Mouse (Mus musculus): ENCODE results near the gene Dcaf10.
"Not testable (repeated sequence)": the region's sequence is repeated elsewhere in the genome, so short reads cannot be mapped to it uniquely, and the experiment has no call there.

Dcaf10 gene

GRCm38 (mm10) chr4:45382133-45382532 lies 40.2 kb downstream of the Dcaf10 start:
- CTCF ChIA-PET, result not testable (repeated sequence)
- POLR2A ChIA-PET, result interaction anchor here in 2 of 4 experiments (0.8 to 1.4 kb wide), 3 partner anchors 9 to 370 kb away, joined by 3 to 6 read pairs (median 3); partner anchors contain the start of gene Zbtb5 (in 1 of the 2)

DNA sequence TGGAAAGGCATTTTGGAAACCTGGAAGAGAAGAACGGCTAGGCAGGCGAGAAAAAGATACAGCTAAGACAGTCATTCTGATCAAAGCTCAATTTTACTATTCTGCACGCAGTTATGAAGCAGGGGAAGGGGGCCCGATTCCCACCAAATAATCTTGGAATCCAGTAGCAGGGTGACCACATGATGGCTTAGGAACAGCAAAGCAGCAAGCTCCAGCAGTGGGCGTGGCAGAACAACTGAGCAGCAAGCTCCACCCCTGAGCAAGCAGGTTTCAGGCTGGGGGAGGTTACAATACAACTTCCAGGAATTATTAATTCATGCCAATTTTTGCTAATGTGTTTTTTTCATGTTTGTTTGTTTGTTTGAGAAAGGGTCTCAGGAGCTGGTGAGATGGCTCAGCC lies 45.4 kb downstream of the Dcaf10 start:
- POLR2A ChIA-PET, result interaction anchor here in 2 of 4 experiments (1.1 to 1.6 kb wide), 4 partner anchors 22 to 201 kb away, joined by 3 to 9 read pairs (median 3); partner anchors contain the start of gene Slc25a51 (in 2 of the 2)
- CTCF ChIA-PET, result not testable (repeated sequence)

- CTCF ChIA-PET, result no interaction called here
- POLR2A ChIA-PET, result interaction anchor here in 1 of 4 experiments (2.0 kb wide), 1 partner anchor 15 kb away, joined by 5 read pairs; no protein-coding TSS in a partner anchor
Measured at GRCm38 (mm10) chr4:45392099-45392498, 50.2 kb downstream of the Dcaf10 start.

GRCm38 (mm10) chr4:45392572-45392971 lies 50.7 kb downstream of the Dcaf10 start:
- POLR2A ChIA-PET, result interaction anchor here in 1 of 4 experiments (2.0 kb wide), 1 partner anchor 15 kb away, joined by 5 read pairs; no protein-coding TSS in a partner anchor
- CTCF ChIA-PET, result no interaction called here

DNA sequence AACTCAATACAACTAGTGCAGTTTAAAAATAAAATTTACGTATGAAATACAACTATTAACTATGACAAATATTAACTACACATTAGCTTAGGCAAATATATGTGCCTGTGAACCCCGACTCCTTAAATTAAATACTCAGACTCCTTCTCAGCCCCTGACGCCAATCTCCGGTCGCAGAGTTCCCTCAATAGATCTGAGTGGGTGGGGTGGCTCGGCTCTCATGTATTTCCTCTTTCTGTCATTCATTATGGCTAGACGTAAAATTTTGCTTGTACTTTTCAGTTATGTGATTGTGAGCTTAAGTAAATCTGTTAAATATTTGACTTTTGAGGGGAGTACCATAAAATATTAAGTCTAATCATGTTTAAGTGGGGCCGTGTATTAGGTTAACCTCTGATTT lies 51.1 kb downstream of the Dcaf10 start:
- ChIA-PET CTCF (interaction anchor here in 2 of 4 experiments (0.6 to 1.0 kb wide), 2 partner anchors 176 to 373 kb away, joined by 3 read pairs; no protein-coding TSS in a partner anchor), POLR2A (interaction anchor here in 2 of 4 experiments (0.7 to 2.0 kb wide), 2 partner anchors 15 to 94 kb away, joined by 4 to 5 read pairs; no protein-coding TSS in a partner anchor)

DNA sequence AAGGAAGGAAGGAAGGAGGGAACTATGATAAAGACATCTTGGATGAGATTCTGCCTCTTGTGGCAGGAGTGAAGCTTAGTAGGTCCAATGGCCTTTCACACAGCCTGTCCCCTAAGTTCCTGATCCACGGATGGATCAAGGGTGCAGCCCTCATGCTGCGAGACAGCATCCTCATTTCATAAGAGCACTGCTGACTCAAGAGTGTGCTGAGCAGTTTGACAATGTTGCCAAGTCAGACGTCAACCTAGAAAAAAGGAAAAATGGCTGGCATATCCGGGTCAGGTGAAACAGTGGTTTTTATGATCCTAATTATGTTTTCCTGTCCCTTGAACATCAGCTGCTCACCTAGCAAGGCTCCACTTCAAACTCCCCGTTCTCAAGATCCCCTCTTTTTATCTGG lies 51.8 kb downstream of the Dcaf10 start:
- CTCF ChIA-PET, result interaction anchor here in 3 of 4 experiments (0.6 to 1.0 kb wide), 3 partner anchors 120 to 373 kb away, joined by 3 to 7 read pairs (median 6); no protein-coding TSS in a partner anchor
- POLR2A ChIA-PET, result interaction anchor here in 2 of 4 experiments (0.7 to 2.0 kb wide), 4 partner anchors 14 to 1381 kb away, joined by 3 to 5 read pairs (median 4); partner anchors contain the start of gene Slc25a51 (in 1 of the 2)

DNA sequence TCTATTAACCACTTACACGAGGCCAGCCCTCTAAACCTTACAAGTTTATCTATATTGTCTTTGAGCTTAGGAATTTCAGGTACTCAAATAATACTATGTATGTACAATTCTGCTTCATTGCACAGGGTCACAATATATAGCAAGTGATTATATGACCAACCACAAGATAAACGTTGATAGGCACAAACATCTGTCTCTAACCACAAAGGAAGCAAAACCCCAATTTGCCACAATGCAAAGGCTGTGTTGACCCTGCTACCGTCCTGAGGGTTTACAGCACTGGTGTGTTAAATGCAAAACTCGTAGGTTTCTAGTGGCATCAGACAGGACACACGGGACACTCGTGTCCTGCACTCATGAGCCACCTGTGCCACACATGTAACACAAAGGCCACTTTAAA lies 54.3 kb downstream of the Dcaf10 start:
- POLR2A ChIA-PET, result interaction anchor here in 1 of 4 experiments (0.7 kb wide), 1 partner anchor 13 kb away, joined by 4 read pairs; no protein-coding TSS in a partner anchor

GRCm38 (mm10) chr4:45398315-45398714 lies 56.4 kb downstream of the Dcaf10 start:
- POLR2A ChIA-PET, result interaction anchor here in 3 of 4 experiments (0.6 to 3.3 kb wide), 7 partner anchors 9 to 853 kb away, joined by 3 to 20 read pairs (median 5); partner anchors contain the start of gene Slc25a51 (in 2 of the 3)
- CTCF ChIA-PET, result interaction anchor here in 1 of 4 experiments (0.7 kb wide), 1 partner anchor 170 kb away, joined by 3 read pairs; no protein-coding TSS in a partner anchor

More for the DNA sequence above, 54.3 kb downstream of the Dcaf10 start:
- CTCF ChIA-PET, result interaction anchor here in 2 of 4 experiments (0.6 to 0.8 kb wide), 3 partner anchors 25 to 962 kb away, joined by 4 to 7 read pairs (median 4); no protein-coding TSS in a partner anchor

DNA sequence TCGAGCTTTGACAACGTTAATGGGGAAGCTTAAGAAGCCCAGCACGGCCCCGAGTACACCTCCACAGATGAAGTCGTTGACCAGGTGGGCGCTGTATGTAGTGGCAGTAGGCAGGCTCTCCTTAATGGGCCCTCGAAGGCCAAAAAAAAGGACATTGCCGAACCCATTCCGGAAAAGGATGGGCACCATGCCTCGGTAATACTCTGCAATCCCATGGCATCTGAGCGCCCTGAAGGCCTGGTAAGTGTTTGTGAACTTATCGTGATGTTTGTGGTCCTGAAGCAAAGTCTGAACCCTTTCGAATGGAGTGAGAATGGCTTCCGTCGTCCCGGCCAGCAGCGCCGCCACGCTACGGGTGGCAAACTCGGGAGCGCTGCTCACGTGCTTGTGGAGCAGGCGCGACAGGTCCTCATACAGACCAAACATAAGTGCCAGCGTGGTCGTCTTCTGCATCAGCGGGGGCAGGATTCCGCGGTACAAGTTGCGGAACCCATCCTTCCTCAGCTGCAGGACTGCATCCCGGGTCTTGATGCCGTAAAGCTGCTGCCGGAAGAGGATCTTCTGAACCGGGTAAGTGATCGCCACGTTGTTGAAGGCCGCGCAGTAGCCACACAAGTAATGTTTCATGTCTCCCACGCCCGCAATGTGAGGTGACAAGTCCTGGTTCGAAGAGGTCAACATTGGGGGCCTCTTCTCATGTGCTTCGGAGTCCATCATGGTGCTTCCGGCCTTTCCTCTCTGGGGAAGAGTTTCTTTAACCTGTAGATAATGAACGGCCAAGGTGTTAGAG lies 57.7 kb downstream of the Dcaf10 start:
- CTCF ChIA-PET, result interaction anchor here in 1 of 4 experiments (0.6 kb wide), 1 partner anchor 239 kb away, joined by 12 read pairs; no protein-coding TSS in a partner anchor

GRCm38 (mm10) chr4:45402281-45402680 lies 60.4 kb downstream of the Dcaf10 start:
- ChIA-PET POLR2A (interaction anchor here in 1 of 4 experiments (0.6 to 1.5 kb wide), 2 partner anchors 17 to 27 kb away, joined by 3 to 5 read pairs; no protein-coding TSS in a partner anchor), CTCF (no interaction called here)

More for the DNA sequence above, 57.7 kb downstream of the Dcaf10 start:
- POLR2A ChIA-PET, result interaction anchor here in 2 of 4 experiments (2.0 to 3.3 kb wide), 2 partner anchors 8 to 9 kb away, joined by 10 to 20 read pairs; partner anchors contain the start of gene Slc25a51 (in 2 of the 2)

DNA sequence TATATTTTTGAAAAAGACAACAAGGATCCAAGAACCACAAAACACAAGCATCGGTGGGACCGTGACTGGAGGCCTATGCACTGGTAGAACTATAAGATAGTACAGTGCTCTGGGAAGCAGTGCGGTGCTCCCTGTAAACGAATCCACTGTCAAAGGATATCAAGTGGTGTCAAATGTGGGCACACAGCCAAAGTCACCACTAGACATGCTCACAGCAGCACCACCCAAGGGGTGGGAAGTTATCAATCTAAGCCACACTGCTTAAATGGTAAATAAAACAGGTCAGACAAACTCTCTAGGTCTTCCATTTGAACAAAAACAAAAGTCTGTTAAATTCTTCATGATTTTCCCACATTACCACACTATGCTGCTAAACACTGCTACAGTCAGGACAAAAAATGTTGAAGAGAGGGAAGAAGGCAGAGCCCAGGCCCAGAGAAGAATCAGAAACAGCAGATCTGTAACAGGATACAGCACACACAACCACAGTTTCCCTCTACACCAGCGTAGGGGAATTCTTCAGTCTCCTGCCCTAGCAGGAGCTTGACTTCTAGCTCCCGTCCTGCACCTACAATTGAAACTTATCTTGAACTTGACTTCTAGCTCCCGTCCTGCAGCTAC lies 61.1 kb downstream of the Dcaf10 start:
- ChIA-PET CTCF (no interaction called here), POLR2A (interaction anchor here in 1 of 4 experiments (0.6 kb wide), 1 partner anchor 27 kb away, joined by 3 read pairs; no protein-coding TSS in a partner anchor)

- CTCF ChIA-PET, result interaction anchor here in 1 of 4 experiments (0.6 kb wide), 1 partner anchor 15 kb away, joined by 5 read pairs; no protein-coding TSS in a partner anchor
- POLR2A ChIA-PET, result no interaction called here
Measured at GRCm38 (mm10) chr4:45403499-45403878, 61.6 kb downstream of the Dcaf10 start.

GRCm38 (mm10) chr4:45404086-45404485 lies 62.2 kb downstream of the Dcaf10 start:
- ChIA-PET POLR2A (interaction anchor here in 1 of 4 experiments (0.7 kb wide), 1 partner anchor 88 kb away, joined by 3 read pairs; no protein-coding TSS in a partner anchor), CTCF (interaction anchor here in 1 of 4 experiments (0.6 kb wide), 1 partner anchor 14 kb away, joined by 5 read pairs; no protein-coding TSS in a partner anchor)

GRCm38 (mm10) chr4:45405315-45405714 lies 63.4 kb downstream of the Dcaf10 start:
- ChIA-PET CTCF (interaction anchor here in 1 of 4 experiments (0.7 kb wide), 2 partner anchors 82 to 98 kb away, joined by 3 to 5 read pairs; no protein-coding TSS in a partner anchor), POLR2A (interaction anchor here in 1 of 4 experiments (0.6 to 1.2 kb wide), 4 partner anchors 10 to 186 kb away, joined by 3 to 5 read pairs (median 4); no protein-coding TSS in a partner anchor)

DNA sequence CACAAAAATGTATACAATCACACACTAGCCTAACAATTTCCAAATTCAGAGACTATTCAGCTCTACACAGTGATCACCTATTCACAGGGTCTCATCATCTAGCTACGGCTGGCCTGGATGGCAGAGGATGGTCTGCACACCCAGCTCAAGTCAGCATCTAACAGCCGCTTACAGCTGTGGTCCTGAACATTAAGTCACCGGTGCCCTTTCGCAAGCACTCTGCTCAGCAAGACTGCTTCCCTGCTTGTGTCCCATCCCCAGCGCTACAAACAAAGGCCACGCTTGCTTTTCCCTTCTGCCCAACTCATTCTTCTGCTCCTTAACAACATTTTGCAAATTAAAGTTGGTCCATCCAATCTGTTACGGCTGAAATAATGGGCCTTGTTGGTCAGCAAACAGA lies 64.5 kb downstream of the Dcaf10 start:
- ChIA-PET POLR2A (interaction anchor here in 3 of 4 experiments (0.6 to 3.9 kb wide), 6 partner anchors 17 to 394 kb away, joined by 3 to 34 read pairs (median 12); partner anchors contain the start of genes Polr1e (in 1 of the 3), Tomm5 (in 1 of the 3) and Zbtb5 (in 1 of the 3)), CTCF (interaction anchor here in 1 of 4 experiments (0.6 kb wide), 1 partner anchor 27 kb away, joined by 10 read pairs; no protein-coding TSS in a partner anchor)

GRCm38 (mm10) chr4:45407001-45407702 lies 65.3 kb downstream of the Dcaf10 start:
- CTCF ChIA-PET, result interaction anchor here in 3 of 4 experiments (0.6 to 0.7 kb wide), 3 partner anchors 26 to 1953 kb away, joined by 3 to 10 read pairs (median 7); partner anchors contain the start of gene Cd72 (in 1 of the 3)
- POLR2A ChIA-PET, result interaction anchor here (0.5 to 3.9 kb wide), 31 partner anchors 8 to 1222 kb away, joined by 3 to 34 read pairs (median 5); partner anchors contain the start of genes Dcaf10 (in 1 of the 4), Exosc3 (in 1 of the 4), Polr1e (in 1 of the 4) and Tomm5 (in 1 of the 4)
